Mouse (Mus musculus) kidney, embryonic 15.5 days (tissue): Measurements from ENCODE around the gene Ffar2. TPM values are rescaled to one million over a fixed set of nuclear protein-coding genes. Genes with fewer than 3 reads are reported as not detected.
A peak's percentile ranks its signal among the peaks of the same experiment; 100 is the strongest.

ENCODE experiments used
- ATAC-seq: fragments of 200-750 bp; cut with Nextera tagmentation; replicated peaks from 2 replicates; pipeline ENCODE4 v1.8.0; 2017; ENCODE audit warnings: moderate TSS enrichment; ENCODE audit not compliant: low FRiP score
- H3K27ac ChIP-seq: fragments of 300-500 bp; sonication (generic); 2 replicates; pipeline ENCODE4 v1.5.1; 2015; ENCODE audit warnings: mild to moderate bottlenecking, inconsistent platforms
- H3K27me3 ChIP-seq: fragments of 300-500 bp; sonication (generic); 2 replicates; pipeline ENCODE4 v1.6.1; 2015; ENCODE audit warnings: inconsistent platforms
- H3K36me3 ChIP-seq: fragments of 300-500 bp; sonication (generic); 2 replicates; pipeline ENCODE4 v1.6.1; 2015; ENCODE audit warnings: inconsistent platforms
- H3K4me1 ChIP-seq: fragments of 300-500 bp; sonication (generic); 2 replicates; pipeline ENCODE4 v1.6.1; 2015; ENCODE audit warnings: inconsistent platforms
- H3K4me2 ChIP-seq: fragments of 300-500 bp; sonication (generic); 2 replicates; pipeline ENCODE4 v1.6.1; 2015; ENCODE audit warnings: moderate library complexity, mild to moderate bottlenecking, inconsistent platforms
- H3K4me3 ChIP-seq: fragments of 300-500 bp; sonication (generic); replicated peaks from 2 replicates; pipeline ENCODE4 v1.5.1; 2015; ENCODE audit warnings: mild to moderate bottlenecking, inconsistent platforms
- H3K9ac ChIP-seq: fragments of 300-500 bp; sonication (generic); 2 replicates; pipeline ENCODE4 v1.6.1; 2015; ENCODE audit warnings: mild to moderate bottlenecking, inconsistent platforms
- H3K9me3 ChIP-seq: fragments of 300-500 bp; sonication (generic); replicated peaks from 2 replicates; pipeline ENCODE4 v1.6.1; 2016; ENCODE audit warnings: inconsistent platforms
- WGBS: fragments of 180-500 bp; shearing (Covaris S2); methylation state at CpG from one replicate; pipeline ENCODE4 v1.1.7; 2015; ENCODE audit warnings: mixed read lengths; 5-methylcytosine and 5-hydroxymethylcytosine counted together
- polyA plus RNA-seq: library from polyadenylated mRNA; unstranded; fragments of >200 nt; fragmentation: Nextera tagmentation; extraction: Ambion mirVana; gene quantifications from 2 replicates; pipeline ENCODE4 v1.2.1, GENCODE M21; 2015

The Ffar2 gene
- polyA plus RNA-seq, 1 experiment from 2014 or later = 0.19 TPM

DNA sequence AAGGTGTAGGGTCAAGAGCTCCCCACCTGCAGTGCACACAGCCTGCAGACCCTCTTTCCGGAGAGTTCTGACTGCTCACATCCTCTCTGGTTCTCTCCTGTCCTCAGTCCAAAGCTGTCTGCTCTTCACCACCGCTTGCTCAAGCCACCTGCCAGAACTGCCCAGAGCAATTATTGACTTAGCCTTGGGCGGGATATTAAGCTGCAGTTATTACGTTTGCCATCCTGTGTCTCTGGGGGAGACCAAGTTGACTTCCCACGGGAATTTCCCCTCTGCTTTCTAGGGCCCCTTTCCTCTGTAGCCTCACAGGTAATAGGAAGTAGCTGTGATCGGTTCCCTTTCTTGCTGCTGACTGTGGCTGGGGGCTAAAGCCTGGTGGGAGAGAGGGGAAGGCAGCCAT, 3.4 kb downstream of the Ffar2 start:
- H3K9ac ChIP-seq = no peak overlapping the region
- H3K9me3 ChIP-seq = no peaks in the 10 kb centered on the region
- no peak overlapping the region for H3K27ac ChIP-seq
- ATAC-seq = no peak
- WGBS = 61% methylated on average over 6 of the region's 6 CpGs
- H3K4me3 ChIP-seq = no peak overlapping the region
- H3K4me1 ChIP-seq = peaks cover 21% of the 10 kb centered on the region
- 0 out of 2 replicates have a peak, but pooled peaks cover 2% of the 10 kb centered on the region for H3K27me3 ChIP-seq
- no peaks in the 10 kb centered on the region for H3K36me3 ChIP-seq
- H3K4me2 ChIP-seq = no peak overlapping the region

DNA sequence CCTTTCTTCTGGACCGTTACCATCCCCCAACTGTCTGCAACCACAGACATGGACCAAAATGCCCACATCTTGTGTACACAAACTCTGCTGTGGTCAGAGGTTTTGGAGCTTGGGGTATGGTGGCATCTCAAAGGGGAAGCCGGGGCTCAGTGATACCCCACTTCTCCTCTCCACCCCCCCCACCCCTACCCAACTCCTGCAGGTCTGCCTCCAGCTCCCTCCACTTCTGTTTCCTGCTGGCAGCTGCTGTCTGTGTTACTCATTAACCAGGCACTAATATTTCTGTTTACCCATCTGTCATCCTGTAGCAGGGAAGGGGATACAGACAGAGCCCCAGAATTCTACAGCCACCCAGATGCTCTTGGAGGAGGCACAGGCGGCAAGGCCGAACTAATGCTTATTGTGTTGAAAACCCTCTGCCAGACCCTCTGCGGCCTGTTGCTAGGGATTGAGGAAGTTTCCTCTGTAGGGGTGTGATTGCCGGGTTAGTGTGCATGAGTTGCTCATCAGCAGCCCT, 11.2 kb downstream of the Ffar2 start:
- Histone ChIP-seq H3K4me2 (no peak overlapping the region), H3K9ac (no peak overlapping the region), H3K9me3 (no peaks in the 10 kb centered on the region), H3K27me3 (no peaks in the 10 kb centered on the region), H3K4me1 (peaks cover 14% of the 10 kb centered on the region), H3K36me3 (no peaks in the 10 kb centered on the region), H3K4me3 (no peak overlapping the region), H3K27ac (peak overlapping the region; percentile 41; the same call in 1 of the 2 replicates)
- peak; percentile 25; the same call in 1 of the 2 replicates for ATAC-seq
- whole genome bisulfite sequencing = 71% methylated on average over 6 of the region's 6 CpGs

GRCm38 (mm10) chr7:30811757-30812290, 11.8 kb downstream of the Ffar2 start:
- 38% methylated on average over 9 of the region's 9 CpGs for WGBS
- Histone ChIP-seq H3K4me1 (peaks cover 14% of the 10 kb centered on the region), H3K36me3 (no peaks in the 10 kb centered on the region), H3K27ac (peak overlapping the region; percentile 41; the same call in 1 of the 2 replicates), H3K9me3 (no peaks in the 10 kb centered on the region), H3K9ac (no peak overlapping the region), H3K27me3 (no peaks in the 10 kb centered on the region), H3K4me3 (no peak overlapping the region), H3K4me2 (no peak overlapping the region)
- ATAC-seq = no peak

- Histone ChIP-seq H3K9me3 (no peaks in the 10 kb centered on the region), H3K9ac (no peak overlapping the region), H3K27ac (no peak overlapping the region), H3K4me2 (no peak overlapping the region), H3K36me3 (no peaks in the 10 kb centered on the region), H3K4me3 (no peak overlapping the region), H3K27me3 (no peaks in the 10 kb centered on the region), H3K4me1 (peaks cover 14% of the 10 kb centered on the region)
- no peak for ATAC-seq
- 59% methylated on average over 6 of the region's 6 CpGs for WGBS
Measured at GRCm38 (mm10) chr7:30810319-30810718, 13.3 kb downstream of the Ffar2 start.

DNA sequence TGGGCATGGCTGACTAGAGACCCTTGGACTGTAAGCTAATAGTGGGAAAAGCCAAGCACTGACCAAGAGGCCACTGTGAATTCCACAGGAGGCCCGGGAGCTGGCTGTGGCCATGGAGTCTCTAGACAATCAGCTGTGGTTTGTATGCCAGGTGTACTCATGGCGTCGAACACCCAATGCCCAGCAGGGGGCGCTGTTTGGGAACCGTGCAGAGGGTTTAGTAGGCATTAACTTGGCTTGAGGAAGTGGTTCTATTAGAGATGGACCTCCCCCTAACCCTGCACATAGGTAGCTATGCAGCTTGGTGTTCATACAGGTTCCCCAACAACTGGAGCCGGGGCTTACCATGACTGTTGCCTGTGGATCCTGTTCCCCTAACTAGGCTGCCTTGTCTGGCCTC, 17.7 kb downstream of the Ffar2 start:
- Histone ChIP-seq H3K27me3 (no peaks in the 10 kb centered on the region), H3K4me3 (no peak overlapping the region), H3K9me3 (no peaks in the 10 kb centered on the region), H3K27ac (no peak overlapping the region), H3K9ac (no peak overlapping the region), H3K4me1 (no peaks in the 10 kb centered on the region), H3K4me2 (no peak overlapping the region), H3K36me3 (no peaks in the 10 kb centered on the region)
- no peak for ATAC-seq
- 53% methylated on average over 6 of the region's 6 CpGs for WGBS

- Histone ChIP-seq H3K27ac (no peak overlapping the region), H3K9me3 (no peaks in the 10 kb centered on the region; the same call in 1 of the 2 replicates), H3K4me2 (no peak overlapping the region), H3K27me3 (no peaks in the 10 kb centered on the region), H3K9ac (no peak overlapping the region), H3K4me3 (no peak overlapping the region), H3K36me3 (no peaks in the 10 kb centered on the region), H3K4me1 (no peaks in the 10 kb centered on the region)
- WGBS = 82% methylated on average over 9 of the region's 9 CpGs
- ATAC-seq = no peak
Measured at GRCm38 (mm10) chr7:30804026-30804715, 19.4 kb downstream of the Ffar2 start.

DNA sequence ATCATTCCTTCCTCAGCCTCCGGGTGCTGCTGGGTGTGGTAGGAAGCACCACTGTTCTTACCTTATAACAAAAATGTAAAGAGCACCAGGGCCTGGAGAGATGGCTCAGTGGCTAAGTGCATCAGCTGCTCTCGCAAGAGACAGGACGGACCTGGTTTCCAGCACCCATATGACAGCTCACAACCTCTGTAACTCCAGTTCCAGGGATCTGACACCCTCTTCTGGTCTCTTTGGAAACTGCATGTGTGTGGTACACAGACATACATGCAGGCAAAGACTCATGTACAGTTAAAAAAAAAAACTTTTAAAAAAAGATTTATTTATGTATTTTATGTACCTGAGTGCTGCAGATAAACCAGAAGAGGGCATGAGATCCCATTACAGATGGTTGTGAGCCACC, 20.3 kb downstream of the Ffar2 start:
- 90% methylated on average over 3 of the region's 3 CpGs for WGBS

DNA sequence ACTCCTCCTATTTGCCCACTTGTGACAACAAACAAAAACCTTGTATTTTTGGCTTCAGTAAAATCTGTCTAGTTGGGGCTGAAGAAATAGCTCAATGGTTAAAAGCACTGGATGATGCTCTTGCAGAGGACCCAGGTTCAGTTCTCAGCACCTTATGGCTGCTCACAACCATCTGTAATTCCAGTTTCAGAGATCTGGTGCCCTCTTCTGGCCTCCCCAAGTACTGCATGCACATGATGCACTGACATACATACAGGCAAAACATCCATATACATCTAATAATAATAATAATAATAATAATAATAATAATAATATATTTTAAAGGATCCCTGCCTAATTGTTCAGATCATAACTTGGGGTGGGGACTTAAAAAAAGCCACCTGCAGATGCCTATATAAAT, 22.9 kb downstream of the Ffar2 start:
- Histone ChIP-seq H3K9ac (no peak overlapping the region), H3K36me3 (no peaks in the 10 kb centered on the region), H3K27ac (no peak overlapping the region), H3K4me1 (no peaks in the 10 kb centered on the region), H3K4me3 (no peak overlapping the region), H3K27me3 (no peaks in the 10 kb centered on the region), H3K9me3 (no peaks in the 10 kb centered on the region; the same call in 1 of the 2 replicates), H3K4me2 (no peak overlapping the region)
- ATAC-seq = no peak

More for the DNA sequence above, 20.3 kb downstream of the Ffar2 start:
- Histone ChIP-seq H3K27ac (no peak overlapping the region), H3K4me1 (no peaks in the 10 kb centered on the region), H3K36me3 (no peaks in the 10 kb centered on the region), H3K27me3 (no peaks in the 10 kb centered on the region), H3K4me2 (no peak overlapping the region), H3K4me3 (no peak overlapping the region), H3K9me3 (no peaks in the 10 kb centered on the region; the same call in 1 of the 2 replicates), H3K9ac (no peak overlapping the region)
- no peak for ATAC-seq

GRCm38 (mm10) chr7:30796790-30797189, 26.8 kb downstream of the Ffar2 start:
- Histone ChIP-seq H3K27ac (no peak overlapping the region), H3K4me3 (no peak overlapping the region), H3K9ac (no peak overlapping the region), H3K36me3 (no peaks in the 10 kb centered on the region), H3K27me3 (no peaks in the 10 kb centered on the region), H3K4me1 (peaks cover 1% of the 10 kb centered on the region; the same call in 1 of the 2 replicates), H3K9me3 (no peaks in the 10 kb centered on the region; the same call in 1 of the 2 replicates), H3K4me2 (no peak overlapping the region)
- ATAC-seq = no peak
- WGBS = 86% methylated on average over 1 of the region's 1 CpGs

DNA sequence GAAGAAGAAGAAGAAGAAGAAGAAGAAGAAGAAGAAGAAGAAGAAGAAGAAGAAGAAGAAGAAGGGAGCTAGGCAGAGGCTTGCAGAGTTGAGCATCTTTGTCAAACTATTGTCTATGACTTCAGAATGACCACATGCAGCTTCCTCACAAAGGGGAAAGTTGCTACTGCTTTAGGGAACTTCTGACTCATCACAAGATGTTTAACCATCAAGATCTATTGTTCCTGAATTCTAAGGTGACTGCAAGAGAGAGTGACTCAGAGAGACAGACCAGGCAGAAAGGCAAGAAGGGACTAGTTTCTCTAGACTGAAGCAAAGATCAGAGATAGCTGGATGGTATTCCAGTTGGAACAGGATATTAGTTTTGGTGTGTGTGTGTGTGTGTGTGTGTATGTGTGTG, 28.7 kb downstream of the Ffar2 start:
- no peak overlapping the region for H3K4me3 ChIP-seq
- no peaks in the 10 kb centered on the region for H3K27me3 ChIP-seq
- H3K36me3 ChIP-seq = no peaks in the 10 kb centered on the region
- no peaks in the 10 kb centered on the region for H3K9me3 ChIP-seq
- H3K27ac ChIP-seq = no peak overlapping the region
- no peak for ATAC-seq
- H3K4me2 ChIP-seq = no peak overlapping the region
- no peak overlapping the region for H3K9ac ChIP-seq
- H3K4me1 ChIP-seq = peaks cover 3% of the 10 kb centered on the region; the same call in 1 of the 2 replicates

DNA sequence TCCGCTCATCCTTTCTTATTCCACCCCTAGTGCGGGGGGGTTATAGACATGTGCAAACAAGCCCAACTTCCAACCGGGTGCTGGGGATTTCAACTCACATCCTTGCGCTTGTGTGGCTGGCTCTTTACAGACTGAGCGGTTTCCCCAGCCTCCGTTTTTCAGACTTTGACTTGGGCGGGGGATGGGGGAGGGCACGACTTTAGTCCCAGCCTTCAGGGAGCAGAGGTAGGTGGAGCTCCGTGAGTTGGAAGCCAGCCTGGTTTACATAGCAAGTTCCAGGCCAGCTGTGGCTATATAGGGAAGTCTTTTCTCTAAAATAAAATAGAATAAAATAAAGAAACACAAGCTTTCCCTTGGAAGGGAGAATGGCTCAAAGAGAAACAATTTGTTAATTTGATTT, 31.7 kb downstream of the Ffar2 start:
- 31% methylated on average over 9 of the region's 9 CpGs for WGBS
- no peak for ATAC-seq
- Histone ChIP-seq H3K4me1 (peaks cover 3% of the 10 kb centered on the region; the same call in 1 of the 2 replicates), H3K36me3 (no peaks in the 10 kb centered on the region), H3K9me3 (no peaks in the 10 kb centered on the region), H3K27me3 (no peaks in the 10 kb centered on the region), H3K9ac (no peak overlapping the region), H3K4me2 (no peak overlapping the region), H3K27ac (no peak overlapping the region), H3K4me3 (no peak overlapping the region)

DNA sequence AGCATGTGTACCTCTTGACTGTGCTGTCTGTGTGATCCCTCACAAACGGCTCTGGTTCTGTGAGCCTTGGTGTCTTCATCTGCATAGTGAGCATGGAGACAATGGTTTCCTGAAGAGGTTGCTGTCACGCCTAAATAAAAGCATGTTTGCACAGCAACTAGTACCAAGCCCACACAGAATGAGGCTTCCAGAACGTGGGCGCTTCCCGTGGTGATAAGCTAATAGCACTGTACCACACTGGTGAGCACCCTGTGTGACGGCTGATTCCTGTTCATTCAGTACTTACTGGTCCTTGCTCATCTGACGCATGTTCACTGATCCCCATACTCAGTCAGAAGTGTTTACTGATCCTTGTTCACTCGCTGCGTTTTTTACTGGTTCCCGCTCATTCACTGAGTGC, 33.4 kb downstream of the Ffar2 start:
- ATAC-seq = no peak
- WGBS = 85% methylated on average over 10 of the region's 10 CpGs
- no peak overlapping the region for H3K4me2 ChIP-seq
- no peak overlapping the region for H3K27ac ChIP-seq
- no peaks in the 10 kb centered on the region for H3K27me3 ChIP-seq
- H3K9me3 ChIP-seq = no peaks in the 10 kb centered on the region
- H3K9ac ChIP-seq = no peak overlapping the region
- H3K4me1 ChIP-seq = peaks cover 3% of the 10 kb centered on the region; the same call in 1 of the 2 replicates
- no peaks in the 10 kb centered on the region for H3K36me3 ChIP-seq
- H3K4me3 ChIP-seq = no peak overlapping the region
